Mouse (Mus musculus): ENCODE measurements around the gene Fbxl12. TPM values are rescaled to one million over a fixed set of nuclear protein-coding genes. Genes with fewer than 3 reads are reported as not detected.
"Not testable (repeated sequence)": the region's sequence is repeated elsewhere in the genome, so short reads cannot be mapped to it uniquely, and the experiment has no call there.

Gene Fbxl12
- total RNA-seq, 4 experiments from 2014 or later = 23.2 to 32.3 (median 30.1) TPM

- no peak for DNase-seq (ENCODE audit: low spot score in 2 of 2)
Measured at GRCm38 (mm10) chr9:20652260-20652658, 7.7 kb upstream of the Fbxl12 start.

- peak; percentile 100 for DNase-seq (ENCODE audit: low spot score in 2 of 2)
Measured at GRCm38 (mm10) chr9:20651602-20652259, 7.2 kb upstream of the Fbxl12 start, which contains the start of gene Pin1. TSS of gene Pin1 (plus strand) at chr9:20652095.

GRCm38 (mm10) chr9:20645121-20645520 is 554 bp upstream of the Fbxl12 start:
- DNase-seq (ENCODE audit: low spot score in 2 of 2) = peak in 1 of 2 experiments; percentile 38

GRCm38 (mm10) chr9:20643781-20644180 is 786 bp downstream of the Fbxl12 start:
- DNase-seq (ENCODE audit: low spot score in 2 of 2) = no peak

DNA sequence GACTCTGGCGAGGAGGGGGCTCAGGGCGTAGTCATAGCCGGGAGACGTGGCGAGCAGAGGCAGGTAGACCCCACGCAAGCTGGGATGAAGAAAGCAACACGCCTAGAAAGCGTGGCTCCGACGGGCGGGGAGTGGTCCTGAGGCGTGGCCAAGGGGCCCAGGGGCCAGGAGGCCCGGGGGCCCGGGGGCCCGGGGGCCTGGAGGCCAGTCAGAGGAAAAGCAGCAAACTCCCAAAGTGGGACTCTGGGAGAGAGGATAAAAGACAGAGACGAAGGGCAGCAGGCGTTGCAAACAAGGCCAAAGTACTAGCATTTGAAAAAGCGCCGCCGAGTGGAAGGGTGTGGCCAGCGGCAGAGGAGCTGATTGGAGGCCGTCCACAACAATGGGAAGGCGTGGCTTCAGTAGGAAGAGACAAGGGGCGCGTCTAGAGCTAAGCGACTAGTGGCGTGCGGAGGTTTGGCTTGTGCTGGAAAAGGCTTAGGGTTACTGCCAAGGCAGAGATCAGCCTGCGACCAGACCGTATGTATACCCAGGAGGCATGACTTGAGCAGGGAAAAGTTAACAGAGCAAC is 1.6 kb downstream of the Fbxl12 start:
- peak; percentile 71 to 74 for DNase-seq (ENCODE audit: low spot score in 2 of 2)

DNA sequence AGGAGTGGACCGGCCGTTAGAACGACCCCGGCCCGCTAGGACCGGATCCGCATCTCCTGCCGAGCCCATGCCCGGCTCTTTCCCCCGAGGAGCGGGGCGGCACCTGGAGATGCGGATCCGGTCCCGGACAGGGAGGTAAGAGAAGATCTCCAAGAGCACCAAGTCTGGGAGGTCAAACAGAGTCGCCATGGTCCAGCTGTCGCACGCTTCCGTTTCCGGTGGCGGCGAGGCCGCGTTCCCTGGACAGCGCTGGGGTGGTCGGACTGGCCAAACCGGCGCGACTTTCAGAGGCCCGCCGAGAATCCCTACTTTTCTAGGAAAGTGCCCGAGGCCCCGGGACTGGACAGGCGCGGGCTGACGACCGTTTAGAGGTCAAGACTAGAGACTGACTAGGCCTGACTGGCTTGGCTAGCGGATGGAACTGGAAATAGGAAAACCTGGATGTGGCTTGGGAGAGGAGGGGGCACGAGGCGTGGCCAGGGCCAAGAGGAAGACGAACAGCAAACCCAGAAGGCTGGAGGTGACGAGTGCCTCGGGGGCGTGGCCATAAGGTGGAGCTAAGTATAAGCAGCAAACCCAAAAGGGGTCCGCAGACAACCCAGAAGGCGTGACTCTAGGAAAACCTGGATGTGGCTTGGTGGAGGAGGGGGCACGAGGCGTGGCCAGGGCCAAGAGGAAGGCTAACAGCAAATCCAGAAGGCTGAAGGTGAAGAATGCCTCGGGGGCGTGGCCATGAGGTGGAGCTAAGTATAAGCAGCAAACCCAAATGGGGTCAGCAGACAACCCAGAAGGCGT is 2.3 kb downstream of the Fbxl12 start, which contains the start of gene Ubl5:
Ubl5 (plus strand) TSS at position 778 of the 795 bp plus-strand sequence.
- no peak for DNase-seq (ENCODE audit: low spot score in 2 of 2)

- no peak for DNase-seq (ENCODE audit: low spot score in 2 of 2)
Measured at GRCm38 (mm10) chr9:20641501-20641900, 3.1 kb downstream of the Fbxl12 start.

DNA sequence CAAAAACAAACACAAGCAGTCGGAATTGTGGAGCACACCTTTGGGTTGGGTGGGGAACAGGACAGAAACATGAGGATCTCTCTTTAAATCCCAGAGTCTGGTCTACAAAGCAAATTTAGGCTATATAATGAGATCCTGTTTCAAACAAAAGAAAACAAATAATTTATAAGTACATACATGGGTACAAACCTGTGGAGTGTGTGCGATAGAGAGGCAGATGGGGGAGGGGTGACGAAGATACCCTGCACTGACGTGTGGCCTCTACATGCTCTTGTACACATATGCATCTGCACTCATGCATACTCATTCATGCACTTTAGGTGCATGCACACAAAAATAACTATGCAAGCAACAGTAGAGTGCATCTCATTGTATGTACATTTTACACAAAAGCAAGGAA is 5.1 kb downstream of the Fbxl12 start:
- no peak for DNase-seq (ENCODE audit: low spot score in 2 of 2)

- no peak for DNase-seq (ENCODE audit: low spot score in 2 of 2)
Measured at GRCm38 (mm10) chr9:20638552-20638951, 6.0 kb downstream of the Fbxl12 start.

DNA sequence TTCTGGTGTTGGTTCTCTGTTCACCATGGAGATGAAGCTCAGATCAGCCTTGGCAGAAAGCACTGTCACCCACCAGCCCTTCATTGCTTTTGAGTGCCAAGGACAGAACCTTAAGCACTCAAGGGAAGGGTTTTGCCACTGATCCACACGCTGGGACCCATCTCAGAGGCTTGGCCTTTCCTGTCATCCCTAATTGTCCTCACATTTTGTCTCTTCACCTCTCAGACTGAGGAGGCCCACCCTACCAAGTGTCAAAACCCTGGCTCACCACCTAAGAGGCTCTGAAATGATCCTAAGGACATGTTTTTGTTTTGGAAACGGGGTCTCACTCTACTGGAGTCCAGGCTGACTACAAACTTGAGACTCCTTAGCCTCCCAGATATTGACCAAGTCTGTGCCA is 7.8 kb downstream of the Fbxl12 start:
- DNase-seq (ENCODE audit: low spot score in 2 of 2) = no peak

GRCm38 (mm10) chr9:20636256-20636655 is 8.3 kb downstream of the Fbxl12 start:
- no peak for DNase-seq (ENCODE audit: low spot score in 2 of 2)

GRCm38 (mm10) chr9:20635676-20636075 is 8.9 kb downstream of the Fbxl12 start:
- DNase-seq (ENCODE audit: low spot score in 2 of 2) = not testable (repeated sequence)

GRCm38 (mm10) chr9:20631332-20631731 is 13.2 kb downstream of the Fbxl12 start:
- no peak for DNase-seq (ENCODE audit: low spot score in 2 of 2)

DNA sequence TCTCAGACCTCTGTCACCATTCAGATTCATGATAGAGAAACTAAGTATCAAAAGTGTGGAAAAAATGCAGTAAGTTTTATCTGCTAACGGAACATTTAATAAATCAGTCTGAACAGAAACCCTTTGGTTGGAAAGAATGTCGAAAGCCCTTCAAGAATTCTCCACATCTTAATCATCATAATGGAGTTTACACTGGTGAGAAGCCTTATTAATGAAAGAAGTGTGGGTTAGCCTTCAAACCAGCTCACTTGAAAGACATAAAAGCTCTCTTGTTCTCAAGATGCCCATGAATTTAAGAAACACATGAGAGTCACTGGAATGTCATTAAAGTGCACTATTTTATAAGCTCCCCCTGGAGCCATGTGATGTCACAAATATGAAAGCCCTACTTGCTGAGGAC is 27.9 kb downstream of the Fbxl12 start:
- DNase-seq (ENCODE audit: low spot score in 2 of 2) = no peak

DNA sequence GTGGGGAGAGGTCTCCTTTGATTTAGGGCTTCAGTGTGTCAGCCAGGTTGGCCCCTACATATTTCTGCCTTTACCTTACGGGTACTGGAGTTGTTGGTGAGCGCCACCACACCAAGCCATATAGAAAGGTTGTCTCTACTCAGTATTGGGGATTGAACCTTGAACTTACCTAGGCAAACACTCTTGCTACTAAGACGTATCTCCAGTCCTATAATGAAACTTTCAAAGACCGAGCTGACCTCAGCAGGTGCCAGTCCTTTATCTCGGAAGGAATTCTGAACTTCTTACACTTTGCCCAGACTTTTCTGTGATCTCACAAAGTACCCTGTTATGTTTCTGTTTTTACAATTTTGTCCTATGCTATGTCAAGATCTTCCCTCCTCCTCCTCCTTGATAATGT is 32.6 kb downstream of the Fbxl12 start:
- no peak for DNase-seq (ENCODE audit: low spot score in 2 of 2)

DNA sequence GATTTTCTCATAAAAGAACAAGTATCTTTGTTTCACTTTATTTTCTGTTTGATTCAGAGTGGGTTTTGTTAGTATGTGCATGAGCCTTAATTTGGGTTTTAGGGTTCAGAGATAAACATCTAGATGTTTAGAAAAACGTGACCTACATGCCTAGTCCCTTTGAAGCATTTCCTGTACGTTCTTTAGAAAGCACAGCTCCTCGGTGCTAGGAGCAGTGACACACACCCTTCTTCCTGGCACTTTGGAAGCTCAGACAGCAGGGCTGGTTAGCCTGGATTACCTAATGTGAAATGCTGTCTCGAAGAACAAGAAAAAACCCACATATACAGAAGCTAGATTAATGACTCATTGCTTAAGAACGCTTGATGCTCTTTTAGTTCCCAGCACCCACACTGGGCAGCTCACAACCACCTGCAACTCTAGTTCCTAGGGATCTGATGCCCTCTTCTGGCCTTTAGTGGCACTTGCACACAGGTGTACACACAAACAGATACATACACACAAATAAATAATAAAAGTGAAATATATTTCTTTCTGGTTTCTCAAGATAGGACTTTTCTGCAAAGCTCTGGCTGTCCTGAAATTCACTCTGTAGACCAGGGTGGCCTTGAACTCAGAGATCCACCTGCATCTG is 34.6 kb downstream of the Fbxl12 start:
- no peak for DNase-seq (ENCODE audit: low spot score in 2 of 2)

- peak; percentile 81 to 85 for DNase-seq (ENCODE audit: low spot score in 2 of 2)
Measured at GRCm38 (mm10) chr9:20607100-20607974, 37.2 kb downstream of the Fbxl12 start.

DNA sequence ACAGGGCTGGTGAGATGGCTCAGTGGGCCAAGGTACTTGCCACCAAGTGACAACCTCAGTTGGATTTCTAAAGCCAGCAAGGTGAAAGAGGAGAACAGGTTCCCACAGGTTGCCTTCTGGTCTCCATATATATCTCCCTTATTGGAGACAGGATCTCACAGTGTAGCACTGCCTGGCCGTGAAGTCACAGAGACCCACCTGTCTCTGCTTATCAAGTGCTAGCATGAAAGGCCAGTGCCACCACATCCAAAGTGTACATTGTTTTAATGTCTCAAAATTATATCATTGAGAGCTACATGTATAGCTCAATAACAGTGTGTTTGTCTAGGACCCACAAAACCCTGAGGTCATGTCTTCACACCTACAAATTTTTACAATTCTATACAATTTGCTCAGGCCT is 38.3 kb downstream of the Fbxl12 start:
- no peak for DNase-seq (ENCODE audit: low spot score in 2 of 2)

DNA sequence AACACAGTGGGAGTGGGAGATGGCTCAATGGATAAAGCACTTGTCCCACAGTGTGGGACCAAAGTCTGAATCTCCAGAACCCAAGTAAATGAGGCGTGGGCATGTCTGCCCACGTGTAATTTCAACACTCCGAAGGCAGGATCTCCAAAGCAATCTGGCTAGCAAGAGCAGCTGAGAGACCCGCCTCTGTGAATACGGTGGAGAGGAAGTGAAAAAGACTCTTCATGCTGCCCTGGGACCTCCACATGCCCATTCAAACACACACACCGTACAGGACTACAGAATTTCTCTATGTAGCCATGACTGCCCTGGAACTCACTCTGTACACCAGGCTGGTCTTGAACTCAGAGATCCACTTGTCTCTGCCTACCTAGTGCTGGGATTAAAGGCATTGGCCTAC is 43.3 kb downstream of the Fbxl12 start:
- DNase-seq (ENCODE audit: low spot score in 2 of 2) = no peak

DNA sequence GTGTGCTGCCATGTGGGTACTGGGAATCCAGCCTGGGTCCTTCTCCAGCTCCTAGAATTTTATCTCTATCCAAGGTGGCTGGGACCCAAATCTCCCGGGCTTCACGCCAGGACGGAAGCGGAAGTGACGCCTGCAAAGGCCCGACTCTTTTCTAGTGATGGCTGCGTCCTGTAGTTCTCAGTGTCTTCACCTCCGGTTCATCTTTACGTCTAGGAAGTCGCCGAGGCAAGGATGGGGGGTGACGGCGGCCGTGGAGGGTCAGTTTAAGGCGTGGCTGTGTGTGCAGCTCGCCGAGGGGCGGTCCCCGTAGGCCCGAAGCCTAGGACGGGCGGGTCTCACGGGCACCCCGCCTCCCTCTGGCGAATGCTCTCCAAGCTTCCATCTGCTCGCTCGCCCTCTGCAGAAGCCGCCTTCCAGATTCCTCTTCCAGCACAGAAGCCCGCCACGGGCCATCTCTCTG is 63.4 kb downstream of the Fbxl12 start, which contains the start of gene Zfp846:
Zfp846 (plus strand) TSS at position 117 of the 460 bp plus-strand sequence.
- DNase-seq (ENCODE audit: low spot score in 2 of 2) = peak; percentile 99

DNA sequence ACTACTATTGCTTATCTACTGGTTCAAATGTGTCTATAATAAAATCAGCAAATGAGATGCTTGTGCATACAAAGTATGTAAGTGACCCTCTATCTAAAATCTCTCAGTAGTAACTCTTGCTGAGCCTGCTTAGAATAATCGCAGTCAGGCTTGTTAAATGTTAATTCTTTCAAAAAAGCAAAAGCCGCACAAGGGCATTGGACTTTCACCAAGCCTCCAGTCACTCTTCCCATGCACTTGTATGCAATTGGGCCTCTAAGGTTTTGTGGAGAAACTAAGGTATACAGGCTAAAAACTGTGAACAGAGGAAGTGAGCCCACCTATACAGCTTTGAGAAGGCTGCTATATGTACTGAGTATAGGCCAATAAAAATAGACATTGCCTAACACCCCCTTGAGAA is 68.0 kb downstream of the Fbxl12 start:
- no peak for DNase-seq (ENCODE audit: low spot score in 2 of 2)
